14 mouse cellular contexts compared by ENCODE assay signal in genomic region chr8:117421838-117422237, GRCm38 (mm10).
DNase-seq lines count a peak whose midpoint lies in the region; ATAC-seq and TF ChIP-seq lines count a peak whose summit lies in the region.
"Had no signal": no experiment of that assay in that cellular context is flagged by ENCODE, and none has a peak within 500 bp of the region (broad histone marks: within the 10 kb centered on the region; RNA-seq: fewer than 3 reads in every experiment).

No protein-coding gene starts in this region.

- DNase-seq in forebrain, postnatal 0 days = no peak
- DNase-seq in layer of hippocampus, adult 2 months (ENCODE audit: low spot score in 2 of 2) = no peak
- no peak for DNase-seq in layer of hippocampus, postnatal 25 days (ENCODE audit: extremely low spot score in 1 of 2, low spot score in 1 of 2)
- DNase-seq in thymus, postnatal 10 days (ENCODE audit: low spot score in 2 of 2) = no peak
- DNase-seq: kidney, adult 18-20 months; kidney, postnatal 14 days; liver; thymus, postnatal 25 days had no signal

- no peak overlapping the region for H3K4me3 ChIP-seq in forebrain, postnatal 0 days (ENCODE audit: low read depth, low read length)
- no peak overlapping the region for H3K4me3 ChIP-seq in forebrain, embryonic 13.5 days
- no peak overlapping the region for H3K4me3 ChIP-seq in layer of hippocampus, adult 2 months
- no peak overlapping the region for H3K4me3 ChIP-seq in heart, embryonic 13.5 days
- no peak overlapping the region for H3K4me3 ChIP-seq in neural tube, embryonic 15.5 days (replicated peaks)
- H3K4me3 ChIP-seq: stomach, embryonic 15.5 days had no signal

- ATAC-seq in forebrain, postnatal 0 days = no peak
- ATAC-seq in forebrain, embryonic 13.5 days = no peak
- ATAC-seq in heart, embryonic 13.5 days (ENCODE audit: extremely low read depth, insufficient number of reproducible peaks, low FRiP score, low TSS enrichment) = no peak
- no peak for ATAC-seq in neural tube, embryonic 15.5 days (ENCODE audit: low FRiP score)
- ATAC-seq in monocyte, adult 5-6 weeks (replicated peaks; ENCODE audit: insufficient number of reproducible peaks, low FRiP score, low TSS enrichment, poor library complexity, severe bottlenecking) = no peak
- ATAC-seq: activated CD4-positive, CD25-positive, alpha-beta regulatory T cell, adult 4 months had no signal

- H3K4me1 ChIP-seq in forebrain, postnatal 0 days (ENCODE audit: insufficient read depth) = no peaks in the 10 kb centered on the region; the same call in 1 of the 2 replicates
- H3K4me1 ChIP-seq in forebrain, embryonic 13.5 days = 0 out of 2 replicates have a peak, but pooled peaks cover 4% of the 10 kb centered on the region
- H3K4me1 ChIP-seq in heart, embryonic 13.5 days = peaks cover 33% of the 10 kb centered on the region
- H3K4me1 ChIP-seq in neural tube, embryonic 15.5 days = peaks cover 30% of the 10 kb centered on the region

- 0 out of 2 replicates have a peak overlapping the region, but pooled peaks have one; percentile 2 for H3K27ac ChIP-seq in forebrain, postnatal 0 days (ENCODE audit: low read depth, low read length)
- no peak overlapping the region for H3K27ac ChIP-seq in forebrain, embryonic 13.5 days
- peak overlapping the region; percentile 83 for H3K27ac ChIP-seq in layer of hippocampus, adult 2 months
- H3K27ac ChIP-seq in heart, embryonic 13.5 days (replicated peaks) = peak overlapping the region; percentile 90; the same call in 1 of the 2 replicates
- H3K27ac ChIP-seq in neural tube, embryonic 15.5 days (replicated peaks) = peak overlapping the region; percentile 49
- H3K27ac ChIP-seq: stomach, embryonic 15.5 days had no signal

- H3K36me3 ChIP-seq in forebrain, postnatal 0 days (ENCODE audit: insufficient read depth) = peaks cover 24% of the 10 kb centered on the region
- peaks cover 54% of the 10 kb centered on the region for H3K36me3 ChIP-seq in forebrain, embryonic 13.5 days (ENCODE audit: poor library complexity, severe bottlenecking)
- peaks cover 45% of the 10 kb centered on the region for H3K36me3 ChIP-seq in heart, embryonic 13.5 days
- H3K36me3 ChIP-seq in neural tube, embryonic 15.5 days = peaks cover 33% of the 10 kb centered on the region

- WGBS in forebrain, postnatal 0 days = 59% methylated on average over 5 of the region's 5 CpGs
- 84% methylated on average over 5 of the region's 5 CpGs for WGBS in forebrain, embryonic 13.5 days
- 36% methylated on average over 5 of the region's 5 CpGs for whole genome bisulfite sequencing in heart, embryonic 13.5 days
- 84% methylated on average over 5 of the region's 5 CpGs for WGBS in neural tube, embryonic 15.5 days

- no peak for TF ChIP-seq CTCF in forebrain, postnatal 0 days (IDR thresholded peaks at IDR 0.05; ENCODE audit: low read depth)
- TF ChIP-seq CTCF in layer of hippocampus, adult 2 months (conservative IDR thresholded peaks at IDR 0.05) = no peak

- no peak overlapping the region for H3K9ac ChIP-seq in forebrain, postnatal 0 days
- no peak overlapping the region for H3K9ac ChIP-seq in forebrain, embryonic 13.5 days
- no peak overlapping the region for H3K9ac ChIP-seq in heart, embryonic 13.5 days
- H3K9ac ChIP-seq in neural tube, embryonic 15.5 days (replicated peaks) = no peak overlapping the region
- H3K9ac ChIP-seq: stomach, embryonic 15.5 days had no signal

- H3K9me3 ChIP-seq in forebrain, postnatal 0 days (ENCODE audit: low read length) = no peaks in the 10 kb centered on the region
- no peaks in the 10 kb centered on the region for H3K9me3 ChIP-seq in forebrain, embryonic 13.5 days (replicated peaks)
- no peaks in the 10 kb centered on the region for H3K9me3 ChIP-seq in heart, embryonic 13.5 days
- no peaks in the 10 kb centered on the region for H3K9me3 ChIP-seq in neural tube, embryonic 15.5 days (replicated peaks)
- H3K9me3 ChIP-seq: stomach, embryonic 15.5 days had no signal

- no peak overlapping the region for H3K4me2 ChIP-seq in forebrain, postnatal 0 days (ENCODE audit: low read depth)
- H3K4me2 ChIP-seq in forebrain, embryonic 13.5 days = no peak overlapping the region
- H3K4me2 ChIP-seq in heart, embryonic 13.5 days = peak overlapping the region; percentile 63; the same call in 1 of the 2 replicates
- H3K4me2 ChIP-seq in neural tube, embryonic 15.5 days = no peak overlapping the region
- H3K4me2 ChIP-seq: stomach, embryonic 15.5 days had no signal

- H3K27me3 ChIP-seq in forebrain, postnatal 0 days (ENCODE audit: insufficient read depth, low read length) = no peaks in the 10 kb centered on the region
- no peaks in the 10 kb centered on the region for H3K27me3 ChIP-seq in forebrain, embryonic 13.5 days
- H3K27me3 ChIP-seq in heart, embryonic 13.5 days (replicated peaks) = no peaks in the 10 kb centered on the region
- H3K27me3 ChIP-seq in neural tube, embryonic 15.5 days (replicated peaks) = no peaks in the 10 kb centered on the region
- H3K27me3 ChIP-seq: stomach, embryonic 15.5 days had no signal
